Mouse (Mus musculus) gastrocnemius, adult 8-10 months (tissue): ENCODE measurements around the gene Tef. TPM values are rescaled to one million over a fixed set of nuclear protein-coding genes. Genes with fewer than 3 reads are reported as not detected.
A peak's percentile ranks its signal among the peaks of the same experiment; 100 is the strongest.

Experiments used
- DNase-seq, 2 experiments: peaks; one replicate each; pipeline ENCODE4 v3.0.0; 2022; ENCODE audit warnings: low spot score in 2 of 2
- total RNA-seq, 4 experiments: library from RNA; stranded (reverse); gene quantifications; 2 replicates each; pipeline ENCODE4 v1.2.4; 2022

Gene Tef
- total RNA-seq, 4 experiments from 2014 or later: 191 to 229 (median 196) TPM

- DNase-seq: no peak
Measured at GRCm38 (mm10) chr15:81798421-81798820, 3.8 kb upstream of the Tef start.

GRCm38 (mm10) chr15:81800391-81800790 is 1.8 kb upstream of the Tef start:
- no peak for DNase-seq

DNA sequence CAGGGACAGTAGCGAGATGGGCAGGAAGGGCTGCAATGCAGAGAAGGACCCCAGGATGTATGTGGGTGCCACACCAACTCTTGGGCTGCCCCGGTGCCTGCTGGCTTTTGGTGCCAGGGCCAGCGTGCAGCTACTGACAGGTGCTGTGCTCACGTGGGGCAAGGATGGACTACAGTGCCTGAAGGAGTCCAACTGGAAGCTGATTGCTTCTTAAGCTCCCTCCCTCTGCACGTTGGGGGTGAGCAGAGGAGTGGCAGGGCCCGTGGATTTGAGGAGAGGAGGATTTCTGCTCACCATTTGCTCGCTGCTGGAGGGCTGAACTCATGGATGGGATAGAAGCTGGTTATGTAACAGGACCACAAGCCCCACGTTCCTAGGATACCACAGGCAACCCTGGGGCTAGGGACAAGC is 725 bp downstream of the Tef start:
- peak in 1 of 2 experiments; percentile 80 for DNase-seq

- DNase-seq: no peak
Measured at GRCm38 (mm10) chr15:81803425-81803951, 1.3 kb downstream of the Tef start.

DNA sequence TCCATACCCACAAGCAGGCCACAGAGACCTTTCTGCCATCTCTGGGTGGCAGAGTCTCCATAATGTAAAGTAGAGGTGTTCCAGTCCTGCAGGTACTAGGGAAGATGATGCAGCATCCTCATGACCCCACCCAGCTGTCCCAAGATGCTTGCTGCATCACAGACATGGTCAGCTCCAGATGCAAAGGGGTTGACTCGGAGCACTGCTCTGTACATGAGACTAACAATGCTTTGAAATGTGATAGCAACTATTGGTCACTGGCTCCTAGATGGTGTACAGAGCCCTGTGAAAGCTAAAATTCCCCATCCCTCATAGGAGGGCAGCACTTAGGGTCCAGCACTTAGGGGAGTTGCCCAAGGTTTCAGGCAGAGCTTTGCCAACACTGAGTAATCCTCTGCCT is 2.0 kb downstream of the Tef start:
- DNase-seq: no peak

- no peak for DNase-seq
Measured at GRCm38 (mm10) chr15:81804883-81805282, 2.7 kb downstream of the Tef start.

- DNase-seq: no peak
Measured at GRCm38 (mm10) chr15:81805624-81806023, 3.4 kb downstream of the Tef start.

GRCm38 (mm10) chr15:81806621-81807404 is 4.6 kb downstream of the Tef start:
- DNase-seq: no peak

DNA sequence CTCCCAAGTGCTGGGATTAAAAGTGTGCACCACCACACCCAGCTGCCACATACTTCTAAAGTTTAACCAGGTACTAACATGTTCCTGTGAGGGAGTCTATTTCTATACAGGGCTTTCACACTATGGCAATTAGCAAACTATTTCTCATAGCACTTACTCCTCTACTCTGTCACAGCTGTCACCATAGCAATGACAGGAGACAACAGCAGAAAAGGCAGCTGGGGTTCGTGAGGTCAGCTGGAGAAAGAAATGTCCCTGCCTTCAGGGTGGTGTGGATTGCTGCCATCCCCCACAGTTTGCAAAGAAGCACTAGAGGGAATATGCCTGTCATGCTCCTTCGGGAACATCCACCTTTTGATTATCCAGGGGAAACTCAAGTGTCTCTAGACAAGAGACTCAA is 6.6 kb downstream of the Tef start:
- DNase-seq: no peak

- DNase-seq: no peak
Measured at GRCm38 (mm10) chr15:81809550-81809949, 7.3 kb downstream of the Tef start.

DNA sequence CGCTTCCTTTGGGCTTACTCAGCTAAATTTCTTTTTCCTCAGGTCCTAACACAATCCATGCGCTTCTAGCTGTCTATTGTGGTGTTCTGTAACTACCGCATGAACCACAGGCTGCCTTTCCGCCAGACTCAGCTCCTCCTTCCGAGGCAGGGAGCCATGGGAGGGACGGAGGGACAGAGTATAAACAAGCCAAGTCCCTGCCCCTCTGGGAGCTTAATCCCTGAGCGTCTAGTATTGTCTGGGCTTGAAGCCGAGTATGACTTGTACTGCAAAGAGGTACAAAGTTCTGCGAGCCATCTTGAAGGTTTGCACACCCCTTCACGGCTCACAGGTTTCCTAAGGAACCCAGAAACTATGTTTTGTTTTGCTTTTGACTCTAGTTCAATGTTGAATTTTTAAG is 7.9 kb downstream of the Tef start:
- DNase-seq: peak; percentile 96

GRCm38 (mm10) chr15:81810671-81811598 is 8.7 kb downstream of the Tef start:
- DNase-seq: peak; percentile 96 to 98

DNA sequence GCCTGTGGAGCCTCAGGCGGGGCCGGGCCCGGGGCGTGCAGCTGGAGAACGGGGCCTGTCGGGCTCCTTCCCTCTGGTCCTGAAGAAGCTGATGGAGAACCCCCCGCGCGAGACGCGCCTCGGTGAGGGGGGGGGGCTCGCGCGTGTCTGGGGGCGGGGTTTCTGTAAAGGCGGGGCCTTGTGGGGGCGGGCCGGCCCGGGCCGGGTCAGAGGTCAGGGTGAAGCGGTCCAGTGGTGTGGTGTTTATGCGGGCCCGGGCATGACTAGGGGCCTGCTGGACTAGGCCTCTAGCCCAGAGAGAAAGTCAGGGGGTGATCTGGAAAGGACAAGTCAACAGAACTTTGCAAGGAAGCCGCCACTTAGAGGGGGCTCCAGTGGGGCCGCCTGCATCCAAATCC is 9.4 kb downstream of the Tef start:
- no peak for DNase-seq

DNA sequence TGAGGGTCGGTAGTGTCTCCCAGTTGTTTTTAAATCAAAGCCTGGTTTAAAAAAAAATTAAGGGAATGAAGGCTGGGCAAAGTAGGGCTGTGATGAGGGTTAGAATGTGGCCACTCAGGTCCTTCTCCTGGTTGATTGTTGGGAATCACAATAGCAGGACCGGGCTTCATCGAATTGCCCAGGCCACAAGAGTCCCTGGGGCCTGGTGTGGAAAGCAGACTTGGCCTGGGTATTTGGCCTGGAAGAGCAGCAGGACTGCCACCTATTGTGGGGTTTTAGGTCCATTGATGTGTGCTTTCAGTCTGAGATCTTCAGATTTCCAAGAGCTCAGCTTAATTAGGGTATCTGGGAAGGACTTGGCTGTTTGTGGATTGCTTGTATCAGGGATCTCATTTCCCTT is 10.1 kb downstream of the Tef start:
- no peak for DNase-seq

- DNase-seq: no peak
Measured at GRCm38 (mm10) chr15:81812696-81813631, 10.7 kb downstream of the Tef start.

- DNase-seq: no peak
Measured at GRCm38 (mm10) chr15:81813986-81814705, 11.9 kb downstream of the Tef start.

DNA sequence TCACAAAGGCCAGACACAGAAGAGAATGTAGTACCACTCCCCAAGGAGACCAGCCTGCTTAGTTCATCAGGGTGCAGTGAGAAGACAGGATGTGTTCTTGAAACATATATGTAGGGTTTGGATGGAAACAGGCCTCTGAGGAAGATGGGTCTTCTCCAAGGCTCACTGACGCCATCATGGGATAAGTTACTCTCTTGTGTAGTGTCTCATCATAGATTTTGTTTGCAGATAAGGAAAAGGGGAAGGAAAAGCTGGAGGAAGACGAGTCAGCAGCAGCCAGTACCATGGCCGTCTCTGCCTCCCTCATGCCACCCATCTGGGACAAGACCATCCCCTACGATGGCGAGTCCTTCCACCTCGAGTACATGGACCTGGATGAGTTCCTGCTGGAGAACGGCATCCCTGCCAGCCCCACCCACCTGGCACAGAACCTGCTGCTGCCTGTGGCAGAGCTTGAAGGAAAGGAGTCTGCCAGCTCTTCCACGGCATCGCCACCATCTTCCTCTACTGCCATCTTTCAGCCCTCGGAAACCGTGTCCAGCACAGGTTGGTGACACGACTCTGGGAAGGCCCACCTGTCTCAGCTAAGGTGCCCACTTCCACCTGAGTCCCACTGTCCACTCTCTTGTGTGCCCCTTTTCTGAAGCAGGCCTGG is 12.6 kb downstream of the Tef start:
- DNase-seq: peak in 1 of 2 experiments; percentile 57

DNA sequence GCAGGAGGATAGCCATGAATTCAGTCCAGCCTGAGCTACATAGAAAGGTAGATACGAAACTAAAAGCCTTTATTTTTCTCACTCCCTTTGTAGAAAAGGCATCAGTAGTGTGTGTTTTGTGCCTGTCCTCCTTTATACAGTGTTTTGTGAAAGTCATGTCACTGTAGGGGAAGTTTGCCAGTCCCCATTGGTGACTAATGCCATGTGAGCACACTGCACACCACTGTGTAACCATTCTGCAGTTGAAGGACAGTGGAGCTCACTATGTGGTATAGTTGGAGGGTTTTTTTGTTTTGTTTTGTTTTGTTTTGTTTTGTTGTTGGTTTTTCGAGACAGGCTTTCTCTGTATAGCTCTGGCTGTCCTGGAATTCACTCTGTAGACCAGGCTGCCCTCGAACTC is 16.2 kb downstream of the Tef start:
- no peak for DNase-seq

DNA sequence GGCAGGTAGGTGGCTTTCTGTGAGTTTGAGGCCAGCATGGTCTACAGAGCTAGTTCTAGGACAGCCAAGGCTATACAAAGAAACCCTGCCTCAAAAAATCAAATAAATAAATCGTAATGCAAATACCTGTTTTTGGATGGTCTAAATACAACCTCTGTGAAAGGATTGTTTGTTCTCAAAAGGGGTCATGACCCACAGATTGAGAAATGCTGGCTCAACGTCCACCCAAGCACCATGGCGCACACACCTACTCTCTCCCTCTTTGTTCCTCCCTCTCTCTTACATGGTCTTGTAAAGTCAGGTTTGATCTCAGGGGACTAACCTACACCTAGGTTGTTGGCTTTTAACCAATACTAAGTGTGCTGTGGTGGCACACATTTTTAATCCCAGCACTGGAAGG is 20.4 kb downstream of the Tef start:
- no peak for DNase-seq

- DNase-seq: no peak
Measured at GRCm38 (mm10) chr15:81824832-81825231, 22.6 kb downstream of the Tef start.
